Mouse (Mus musculus) central nervous system, embryonic 14 days (tissue): ENCODE results near the gene Brinp3. TPM values are rescaled to one million over a fixed set of nuclear protein-coding genes. Genes with fewer than 3 reads are reported as not detected.

Experiments
- polyA plus RNA-seq: library from polyadenylated mRNA; depleted of rRNA; stranded (reverse); fragments of >200 nt; gene quantifications from 2 replicates; pipeline ENCODE4 v1.2.3, GENCODE M21; 2012; rRNA removed

Gene Brinp3
- polyA plus RNA-seq: 7.6 and 9.8 TPM in 2 replicates

DNA sequence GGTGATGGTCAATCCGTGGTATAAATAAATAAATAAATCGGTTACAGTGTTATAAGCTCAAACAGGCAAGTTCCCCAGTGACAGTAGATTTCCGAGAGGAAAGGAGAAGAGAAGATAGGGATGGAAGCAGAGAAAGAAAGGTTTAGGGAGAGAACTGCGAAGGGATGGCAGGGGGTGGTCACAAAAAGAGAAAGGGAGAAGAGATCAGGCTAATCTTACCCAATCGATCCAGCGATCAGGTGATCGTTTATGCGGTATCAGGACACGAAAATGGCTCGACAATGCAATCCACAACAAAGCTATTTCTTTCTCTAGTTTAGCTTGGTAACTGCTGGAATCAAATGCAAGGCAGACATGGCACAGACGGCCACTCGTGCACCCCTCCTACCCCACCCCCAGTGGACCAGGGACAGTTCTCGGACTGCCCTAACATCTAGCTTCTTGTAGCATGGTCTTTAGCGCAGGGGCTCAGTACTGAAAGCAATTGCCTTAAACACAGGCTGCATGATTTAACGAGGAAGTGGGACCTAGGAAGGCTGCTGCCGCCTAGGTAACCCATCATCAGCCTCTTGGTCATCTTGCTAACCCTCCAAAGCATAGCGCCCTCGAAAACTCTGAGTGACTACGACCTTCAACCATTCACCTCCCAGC lies at the start of gene Brinp3:
Gene Brinp3 (plus strand): TSS at position 80 of the 651 bp plus-strand sequence.

